Mouse (Mus musculus) gonadal fat pad, adult 2 months (tissue): ENCODE results near the gene Olr1. TPM values are rescaled to one million over a fixed set of nuclear protein-coding genes. Genes with fewer than 3 reads are reported as not detected.
"Not testable (repeated sequence)": the region's sequence is repeated elsewhere in the genome, so short reads cannot be mapped to it uniquely, and the experiment has no call there.

Source experiments
- DNase-seq: peaks from one replicate; pipeline ENCODE4 v3.0.0-alpha.2; 2012; ENCODE audit warnings: low read depth
- polyA plus RNA-seq: library from polyadenylated mRNA; depleted of rRNA; stranded (reverse); fragments of >200 nt; gene quantifications from 2 replicates; pipeline ENCODE4 v1.2.3, GENCODE M21; 2012; rRNA removed

Olr1 gene
- polyA plus RNA-seq, 1 experiment, result 0.16 TPM

DNA sequence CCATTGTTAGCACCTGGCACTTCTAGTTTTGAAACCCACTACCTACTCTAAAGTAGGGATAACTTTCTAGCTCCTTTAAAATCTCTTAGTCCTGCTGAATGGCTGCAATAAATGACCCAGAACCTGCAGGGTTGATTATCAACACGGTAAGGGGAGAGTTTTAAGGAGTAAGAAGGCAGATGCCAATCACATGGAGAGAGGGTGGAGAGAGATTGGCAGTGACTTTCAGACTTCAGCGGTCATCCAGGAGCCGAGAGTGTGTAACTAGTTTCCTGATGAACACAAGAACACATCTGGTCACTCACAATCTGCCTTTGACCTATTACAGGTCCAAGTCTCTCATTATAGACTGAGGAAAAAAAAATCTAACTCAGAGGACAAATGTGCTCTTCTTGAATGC lies 5.4 kb upstream of the Olr1 start, which contains the start of gene Tmem52b:
TSS of gene Tmem52b (plus strand) at position 189 of the 400 bp plus-strand sequence.
- DNase-seq, result no peak

DNA sequence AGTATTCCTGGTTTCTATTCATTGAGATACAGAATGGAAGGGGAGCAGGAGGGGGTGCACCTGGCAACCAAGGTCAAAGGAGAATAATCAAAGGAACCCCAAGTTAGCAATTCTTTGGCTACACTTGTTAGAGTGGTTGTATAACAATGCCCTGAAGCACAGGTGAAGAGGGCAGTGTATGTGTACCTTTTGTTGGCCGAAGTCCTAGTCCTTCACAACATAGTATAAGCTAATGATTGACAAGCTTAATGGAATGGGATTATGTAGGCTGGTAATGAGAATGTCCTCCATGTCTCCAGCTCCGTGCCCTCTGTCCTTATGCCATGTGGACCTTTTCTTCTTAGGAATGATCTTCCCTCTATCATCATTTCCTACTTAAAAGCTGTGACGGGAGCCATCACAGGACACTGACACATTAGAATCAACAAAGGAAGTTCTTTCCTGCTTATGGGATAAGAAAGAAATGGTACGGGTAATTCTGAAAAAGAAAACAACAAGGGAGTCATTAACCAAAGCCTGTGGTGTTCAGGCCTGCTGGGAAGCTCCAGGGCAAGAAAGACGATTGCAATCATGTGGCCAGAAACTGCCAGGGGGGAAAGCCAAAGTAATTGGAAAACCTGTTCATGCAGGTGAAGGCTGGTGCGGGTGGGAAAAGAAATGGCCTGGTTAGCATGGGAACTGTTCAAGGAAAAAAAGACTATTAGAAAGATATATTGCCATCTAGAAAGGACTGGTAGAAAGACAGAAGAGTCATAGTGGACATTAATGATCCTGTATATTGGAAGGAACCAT lies 3.4 kb upstream of the Olr1 start:
- DNase-seq, result no peak

DNA sequence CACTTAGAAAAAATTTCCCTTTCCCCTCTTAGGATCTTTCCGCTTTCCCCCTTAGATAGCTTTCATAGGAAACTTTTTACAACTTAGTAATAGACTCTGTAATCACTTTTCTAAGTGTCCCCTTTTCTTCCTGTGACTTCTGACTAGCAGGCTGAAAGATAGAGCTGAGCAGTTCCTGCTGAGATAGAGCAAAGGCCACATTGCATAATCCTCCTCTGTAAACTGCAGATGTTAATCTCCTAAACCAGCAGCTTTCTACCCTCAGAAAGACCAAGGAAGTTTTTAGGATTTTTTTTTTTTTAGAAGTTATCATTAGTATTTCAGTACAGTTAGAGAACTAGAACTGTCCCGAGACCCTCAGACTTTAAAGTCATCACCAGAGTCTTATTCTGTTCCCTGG lies 3.5 kb downstream of the Olr1 start:
- no peak for DNase-seq

DNA sequence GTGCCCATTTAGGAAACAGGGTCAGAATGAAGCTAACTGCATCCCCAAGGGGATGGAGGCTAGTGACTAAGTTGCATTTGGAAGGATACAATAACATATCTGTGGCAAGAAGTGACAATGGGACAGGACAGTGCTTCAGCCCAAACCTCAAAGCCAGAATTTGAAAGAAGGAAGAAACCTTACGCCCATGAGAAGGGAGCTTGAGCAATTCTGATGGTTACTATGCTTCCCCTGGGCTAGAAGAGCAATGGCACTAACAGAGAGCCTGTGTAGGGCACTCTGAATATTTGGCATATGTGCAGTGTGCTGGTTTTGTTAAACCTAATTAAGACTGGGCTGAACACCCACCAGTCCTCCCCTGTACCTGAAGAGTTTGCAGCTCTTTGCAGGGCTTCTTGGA lies 7.4 kb downstream of the Olr1 start:
- not testable (repeated sequence) for DNase-seq

DNA sequence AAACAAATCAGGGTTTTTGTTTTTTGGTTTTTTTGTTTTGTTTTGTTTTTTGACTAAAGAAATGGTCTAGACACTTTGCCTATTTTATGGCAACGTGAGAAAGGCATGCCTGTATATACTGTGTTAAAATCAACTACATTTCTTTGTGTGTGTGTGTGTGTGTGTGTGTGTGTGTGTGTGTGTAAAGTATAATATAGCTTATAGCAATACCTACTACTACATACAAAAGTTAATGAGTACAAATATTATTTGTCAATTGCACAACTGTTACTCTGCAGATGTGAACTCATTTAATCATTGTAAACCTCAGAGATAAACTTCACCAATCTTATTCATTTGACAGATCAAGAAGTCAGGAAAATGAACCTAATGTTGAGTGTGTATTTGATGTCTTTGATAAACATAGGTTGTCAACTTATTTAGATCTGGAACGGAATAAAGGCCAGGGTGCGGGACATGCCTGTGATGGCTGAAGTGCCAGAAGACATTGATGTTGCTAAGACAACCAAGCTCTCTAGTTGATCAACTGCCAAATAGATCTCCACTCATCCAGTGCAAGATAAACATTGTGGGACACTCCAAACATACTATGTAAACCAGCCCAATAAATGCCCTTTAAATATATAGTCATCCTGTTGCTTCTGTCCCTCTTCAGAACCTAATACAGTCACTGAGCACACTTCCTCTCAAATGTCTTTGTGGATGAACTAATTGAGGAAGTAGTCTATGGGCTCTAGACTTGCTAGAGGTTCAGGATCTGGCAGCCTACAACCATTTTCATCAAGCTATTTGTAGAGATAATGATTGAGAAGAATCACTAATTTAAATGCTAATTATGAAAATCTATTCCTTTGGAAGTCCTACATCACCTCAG lies 9.4 kb downstream of the Olr1 start:
- no peak for DNase-seq

DNA sequence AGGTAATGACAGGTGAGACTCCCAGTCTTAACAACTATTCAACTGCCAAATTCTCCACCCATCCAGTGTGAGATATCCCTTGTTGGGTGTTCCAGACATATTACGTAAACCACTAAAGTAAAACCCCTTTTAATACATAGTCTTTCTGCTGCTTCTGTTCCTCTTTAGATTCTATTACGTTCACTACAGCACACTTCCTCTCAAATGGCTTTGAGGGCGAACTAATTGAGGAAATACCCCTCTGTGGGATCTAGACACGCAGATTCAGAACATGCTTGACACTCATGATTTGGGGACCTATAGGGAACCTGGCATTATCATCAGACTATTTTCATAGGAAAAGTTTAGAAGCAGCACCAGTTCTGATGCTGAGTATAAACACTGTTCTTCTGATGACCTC lies 12.0 kb downstream of the Olr1 start:
- DNase-seq, result no peak

DNA sequence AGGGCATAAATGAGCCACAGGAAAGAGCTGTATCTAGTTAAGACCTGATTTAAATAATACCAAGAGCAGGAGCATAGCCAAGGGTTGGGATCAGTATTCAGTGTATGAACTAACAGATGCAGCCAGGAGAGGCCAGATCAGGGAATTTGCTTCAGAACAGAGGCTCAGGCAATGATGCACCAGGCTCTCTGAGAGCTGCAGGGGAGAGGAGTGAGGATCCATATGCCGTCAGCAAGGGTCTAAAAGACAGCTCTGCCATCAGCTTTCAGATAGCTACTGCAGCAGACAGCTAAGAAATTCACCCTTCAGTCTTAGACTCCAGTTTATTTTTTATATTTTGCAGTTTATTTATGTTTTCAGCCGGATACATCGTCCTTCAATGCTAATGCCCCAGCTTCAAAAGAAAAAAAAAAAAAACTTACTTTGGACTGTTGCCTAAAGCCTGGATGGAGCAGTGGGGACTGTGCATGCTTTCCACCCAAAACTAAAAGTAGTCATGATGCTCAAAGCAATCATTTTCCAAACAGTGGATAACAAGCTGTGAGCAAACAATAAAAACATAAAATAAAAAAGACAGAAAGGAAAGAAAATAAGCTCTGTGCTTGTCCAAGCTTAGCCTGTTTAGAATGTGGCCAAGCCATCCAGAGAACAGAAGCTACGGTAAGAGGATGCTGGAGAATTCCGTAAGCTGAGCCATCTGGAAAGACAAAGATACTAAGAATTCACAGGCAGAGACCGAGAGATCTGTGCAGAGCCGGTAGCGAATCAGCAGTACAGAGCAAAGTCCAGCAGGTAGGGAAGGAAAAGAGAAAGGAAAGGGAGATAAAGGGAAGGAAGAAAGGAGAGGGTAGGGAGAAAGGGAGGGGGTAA lies 26.6 kb downstream of the Olr1 start:
- DNase-seq, result no peak

DNA sequence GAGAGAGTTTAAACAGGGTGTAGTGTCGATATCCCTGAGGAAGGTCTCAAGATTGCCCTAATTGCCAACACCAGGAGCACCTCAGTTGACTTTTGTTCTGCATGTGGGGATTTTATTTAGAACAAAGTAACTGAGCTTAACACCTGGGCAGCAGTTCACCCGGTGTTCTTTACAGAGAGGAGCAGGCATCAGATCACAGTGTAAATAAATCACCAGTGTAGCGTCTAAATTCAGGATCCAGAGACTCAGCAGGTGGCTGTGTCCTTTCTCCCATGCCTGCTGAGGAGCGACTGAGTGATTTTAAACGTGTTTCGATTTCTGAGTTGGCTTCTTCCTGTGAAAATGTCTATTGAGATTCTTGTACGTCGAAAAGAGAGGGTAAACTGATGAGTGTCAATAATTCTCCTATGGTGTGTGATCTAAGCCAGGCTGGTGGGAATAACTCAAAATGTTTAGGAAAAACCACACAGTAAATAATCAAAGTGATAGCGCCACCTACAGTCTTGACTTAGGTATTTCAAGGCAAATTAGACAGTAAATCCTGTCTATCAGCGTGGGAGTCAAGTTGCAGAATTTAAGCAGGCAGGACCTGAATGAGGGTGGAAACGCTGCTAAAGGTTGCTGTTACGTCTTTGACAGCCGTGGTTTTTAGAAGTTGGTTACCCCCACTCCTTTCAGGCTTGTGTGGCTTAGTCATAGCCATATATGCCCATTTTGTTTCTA lies 30.4 kb downstream of the Olr1 start:
- DNase-seq, result no peak

DNA sequence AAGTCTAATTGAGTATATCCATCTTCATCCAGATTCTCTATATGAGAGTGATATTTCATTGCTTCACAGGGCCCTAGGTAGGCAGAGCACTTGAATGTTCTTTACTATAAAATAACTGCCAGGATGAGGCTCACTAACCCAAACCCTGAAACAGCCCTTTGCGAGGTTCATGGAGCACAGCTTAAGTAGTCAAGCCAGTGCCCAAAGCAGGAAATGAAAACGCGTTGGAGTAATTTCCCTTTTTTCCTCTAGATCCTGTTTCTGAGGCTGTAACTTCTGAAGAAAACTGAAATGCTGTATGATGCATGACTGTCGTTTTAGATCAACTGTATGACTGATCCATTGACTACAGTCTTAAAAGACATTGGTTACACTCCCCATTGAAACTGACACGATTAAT lies 34.3 kb downstream of the Olr1 start:
- DNase-seq, result no peak

DNA sequence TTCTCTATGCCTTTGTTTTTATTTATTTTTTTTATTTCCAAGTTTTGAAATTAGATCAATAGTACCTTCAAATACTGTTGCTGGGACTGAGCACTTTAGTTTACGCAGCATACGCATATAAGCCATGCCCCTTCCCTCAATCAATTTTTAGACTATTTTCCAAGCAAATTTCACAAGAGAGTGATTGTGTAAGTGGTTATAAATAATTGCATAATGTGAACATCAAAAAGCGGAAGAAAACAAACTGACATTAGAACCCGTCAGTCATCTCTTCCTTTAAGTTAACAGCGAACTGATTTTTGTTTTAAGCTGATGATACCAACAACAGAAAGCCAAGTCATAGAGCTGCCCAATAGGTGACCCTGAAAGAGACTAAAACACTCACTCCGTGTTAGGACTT lies 35.6 kb downstream of the Olr1 start:
- no peak for DNase-seq

DNA sequence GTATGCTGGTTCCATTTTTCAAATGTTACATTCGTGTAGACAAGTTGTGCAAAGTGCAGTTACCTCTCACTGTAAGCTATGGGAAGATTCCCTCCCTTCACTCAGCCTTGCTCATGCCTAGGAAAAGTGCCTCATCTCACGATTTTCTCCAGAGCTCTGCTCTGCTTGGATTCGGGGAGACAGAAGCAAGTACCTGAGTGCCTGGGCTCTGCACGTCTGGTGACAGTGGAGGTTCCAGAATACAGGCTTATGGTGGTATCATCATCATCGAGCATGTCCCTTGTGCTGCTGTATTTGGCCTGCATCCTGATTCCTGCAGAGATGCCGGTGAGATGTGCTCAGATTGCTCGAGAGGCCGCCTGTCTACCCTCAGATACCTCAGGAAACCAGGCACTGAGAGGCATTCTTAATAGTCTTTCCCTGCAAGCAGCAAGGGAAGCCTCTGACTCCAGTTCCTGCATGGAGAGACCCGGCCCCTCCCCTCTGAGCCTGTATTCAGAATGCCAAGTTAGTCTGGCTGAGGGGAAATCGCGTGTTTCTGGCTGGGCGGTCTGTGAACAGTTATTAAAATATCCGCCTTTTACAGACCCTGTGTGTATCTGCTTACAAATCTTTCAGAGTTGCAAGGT lies 55.4 kb downstream of the Olr1 start, which contains the start of gene Clec1a:
TSS of gene Clec1a (minus strand) at position 590 of the 629 bp plus-strand sequence.
- no peak for DNase-seq

DNA sequence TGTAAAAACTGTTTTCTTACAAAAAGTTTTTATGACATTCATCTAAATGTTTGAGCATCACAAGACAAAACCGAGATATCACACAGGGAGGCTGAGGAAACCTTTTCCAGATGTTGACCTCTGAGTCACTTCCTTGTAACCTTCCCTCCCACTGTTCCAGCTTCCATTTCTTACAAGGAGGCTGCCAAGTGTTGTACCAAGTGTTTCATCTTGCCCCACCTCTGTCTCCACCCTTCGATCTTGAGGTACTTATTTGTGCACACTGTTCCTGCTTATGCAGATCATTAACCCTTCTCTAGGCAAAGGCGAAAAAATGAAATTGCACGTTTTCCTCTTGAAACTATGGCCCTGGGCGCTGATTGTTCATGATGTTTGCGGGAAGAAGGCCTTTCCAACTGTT lies 57.2 kb downstream of the Olr1 start:
- no peak for DNase-seq

DNA sequence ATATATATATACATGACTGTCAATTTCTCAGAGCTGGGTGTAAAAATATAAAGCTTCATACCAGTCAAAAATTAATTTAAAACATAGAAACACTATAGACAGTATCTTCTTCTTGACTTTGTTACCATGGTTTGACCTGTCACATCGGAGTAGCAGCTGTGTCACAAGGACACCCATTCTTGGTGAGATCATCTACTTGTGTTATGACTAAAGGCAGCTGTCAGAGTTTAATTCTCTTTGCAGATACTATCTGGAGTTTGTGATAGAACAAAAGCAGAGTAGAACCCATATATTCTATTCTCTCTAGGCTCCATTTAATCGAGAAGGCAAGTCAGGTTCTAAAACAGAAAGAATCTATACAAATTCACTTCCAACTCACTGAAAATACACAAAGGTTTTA lies 68.9 kb downstream of the Olr1 start:
- no peak for DNase-seq

DNA sequence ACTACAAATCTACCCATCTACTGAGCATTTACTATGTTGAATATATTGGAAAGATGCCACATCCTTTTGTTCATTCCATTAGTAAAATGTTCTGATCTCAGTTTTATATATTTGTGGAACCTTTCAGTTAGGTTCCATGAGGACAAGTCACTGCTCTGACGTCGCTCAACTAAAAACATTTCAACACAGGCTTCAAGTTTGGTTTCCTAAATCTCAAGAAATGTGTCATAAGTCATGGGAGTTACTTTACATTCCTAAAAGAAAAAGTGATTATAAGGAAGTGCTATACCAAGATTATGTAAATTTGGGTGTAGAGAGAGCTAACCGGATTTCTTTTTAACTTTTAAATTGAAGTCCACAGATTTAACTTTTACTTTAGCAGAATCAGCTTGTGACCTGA lies 70.9 kb downstream of the Olr1 start:
- no peak for DNase-seq

Other genes with a start within 250 kb of the Olr1 start
- 0.16 and 0.47 TPM in 2 replicates for gene Cd69, start 231.7 kb downstream of the Olr1 start, polyA plus RNA-seq
- 1.5 and 2.9 TPM in 2 replicates for gene 4922502D21Rik, start 175.4 kb downstream of the Olr1 start, polyA plus RNA-seq
- gene Clec12a, start 164.5 kb downstream of the Olr1 start, polyA plus RNA-seq, result 2.1 and 2.7 TPM in 2 replicates
- 0.09 and 0.20 TPM in 2 replicates for gene Clec12b, start 121.3 kb downstream of the Olr1 start, polyA plus RNA-seq
- gene Clec1b, start 109.9 kb downstream of the Olr1 start, polyA plus RNA-seq, result not detected in 2 replicates
- gene Clec9a, start 98.3 kb downstream of the Olr1 start, polyA plus RNA-seq, result 0.78 and 0.98 TPM in 2 replicates
- 1.2 and 2.3 TPM in 2 replicates for gene Clec1a, start 55.2 kb downstream of the Olr1 start, polyA plus RNA-seq
- 0.07 and 0.33 TPM in 2 replicates for gene Tmem52b, start 5.4 kb upstream of the Olr1 start, polyA plus RNA-seq
- gene Gabarapl1, start 26.0 kb upstream of the Olr1 start, polyA plus RNA-seq, result 103 and 116 TPM in 2 replicates
- gene Klre1, start 70.7 kb upstream of the Olr1 start, polyA plus RNA-seq, result 0.18 and 0.20 TPM in 2 replicates
- 0.16 and 0.37 TPM in 2 replicates for gene Klrd1, start 84.6 kb upstream of the Olr1 start, polyA plus RNA-seq
- gene Klrk1, start 116.7 kb upstream of the Olr1 start, polyA plus RNA-seq, result 0.47 and 0.58 TPM in 2 replicates
- gene Klrc3, start 136.2 kb upstream of the Olr1 start, polyA plus RNA-seq, result 0.34 TPM in 1 of 2 replicates, not detected in the other
- 0.16 TPM in 1 of 2 replicates, not detected in the other for gene Klrc2, start 153.5 kb upstream of the Olr1 start, polyA plus RNA-seq
- 0.43 and 0.55 TPM in 2 replicates for gene Klrc1, start 171.8 kb upstream of the Olr1 start, polyA plus RNA-seq
- 0.15 TPM in 1 of 2 replicates, not detected in the other for gene Klri1, start 210.0 kb upstream of the Olr1 start, polyA plus RNA-seq
- 0.08 TPM in 1 of 2 replicates, not detected in the other for gene Klri2, start 233.3 kb upstream of the Olr1 start, polyA plus RNA-seq